ENCODE assay signal across 9 mouse cellular contexts in the genomic region with DNA sequence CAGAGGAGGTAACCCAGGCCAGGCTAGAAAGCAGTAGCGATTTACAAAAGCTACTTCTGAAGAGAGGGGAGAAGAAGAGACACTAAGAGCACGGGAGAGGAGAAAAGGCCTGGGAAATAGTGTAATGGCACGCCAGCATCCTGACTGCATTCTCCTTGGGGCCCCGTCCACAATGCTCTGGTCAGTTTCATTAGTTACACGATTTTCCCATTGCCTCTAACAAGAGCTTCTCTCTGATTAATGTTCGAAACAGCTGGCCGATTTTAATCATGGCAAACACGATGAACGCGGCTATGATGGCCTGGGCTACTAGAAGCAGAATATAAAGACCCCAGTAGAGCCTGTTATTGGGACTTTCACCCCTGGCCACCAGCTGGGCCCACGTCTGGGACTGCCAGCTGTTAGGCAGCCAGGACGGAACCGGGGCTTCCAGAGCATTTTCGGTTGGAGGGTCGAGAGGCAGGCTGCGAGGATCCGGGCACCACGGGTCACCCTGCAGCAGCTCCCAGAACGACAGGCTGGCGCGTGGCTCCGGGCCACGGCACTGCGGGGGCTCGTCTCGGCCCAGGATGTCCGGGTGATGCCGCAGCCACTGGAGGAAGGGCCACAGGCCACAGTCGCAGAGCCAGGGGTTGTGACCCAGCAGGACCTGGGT. TPM values are rescaled to one million over a fixed set of nuclear protein-coding genes. Genes with fewer than 3 reads are reported as not detected.
DNase-seq lines count a peak whose midpoint lies in the region; ATAC-seq lines count a peak whose summit lies in the region.
"Had no signal": no experiment of that assay in that cellular context is flagged by ENCODE, and none has a peak within 500 bp of the region (broad histone marks: within the 10 kb centered on the region; RNA-seq: fewer than 3 reads in every experiment).

No protein-coding gene starts in this region.

- no peak for ATAC-seq in embryonic facial prominence, embryonic 11.5 days (replicated peaks; ENCODE audit: insufficient number of reproducible peaks, low FRiP score, low TSS enrichment, low read depth)
- peak; percentile 36; the same call in 1 of the 2 replicates for ATAC-seq in hindbrain, embryonic 13.5 days (ENCODE audit: low FRiP score)
- peak; percentile 28; the same call in 1 of the 2 replicates for ATAC-seq in lung, embryonic 16.5 days (ENCODE audit: low read depth)
- ATAC-seq in cerebellum, adult (ENCODE audit: insufficient number of reproducible peaks, low FRiP score, low TSS enrichment) = no peak; the same call in 1 of the 2 replicates

- H3K27me3 ChIP-seq in embryonic facial prominence, embryonic 11.5 days (ENCODE audit: control insufficient read depth, insufficient read depth, low read length) = peaks cover 33% of the 10 kb centered on the region
- peaks cover 86% of the 10 kb centered on the region for H3K27me3 ChIP-seq in hindbrain, embryonic 13.5 days
- peaks cover 48% of the 10 kb centered on the region for H3K27me3 ChIP-seq in lung, embryonic 16.5 days (ENCODE audit: control insufficient read depth, insufficient read depth, low read depth, low read length)

- peaks cover 6% of the 10 kb centered on the region for H3K4me1 ChIP-seq in embryonic facial prominence, embryonic 11.5 days (ENCODE audit: control insufficient read depth, insufficient read depth, low read length)
- peaks cover 24% of the 10 kb centered on the region for H3K4me1 ChIP-seq in hindbrain, embryonic 13.5 days (replicated peaks)
- H3K4me1 ChIP-seq in lung, embryonic 16.5 days (replicated peaks; ENCODE audit: control insufficient read depth, insufficient read depth, low read length) = peaks cover 22% of the 10 kb centered on the region

- peak; percentile 24 to 33 for DNase-seq in layer of hippocampus, postnatal 10 days (ENCODE audit: low spot score in 2 of 2)
- no peak for DNase-seq in layer of hippocampus, adult 11-12 months (ENCODE audit: low spot score)
- DNase-seq in embryonic facial prominence, embryonic 11.5 days (ENCODE audit: low spot score) = peak; percentile 19
- DNase-seq in testis, postnatal 10 days (ENCODE audit: low spot score) = peak; percentile 49
- DNase-seq in urinary bladder, postnatal 10 days (ENCODE audit: low spot score) = no peak

- H3K4me3 ChIP-seq in embryonic facial prominence, embryonic 11.5 days (ENCODE audit: low read depth, low read length) = peak overlapping the region; percentile 57
- H3K4me3 ChIP-seq in hindbrain, embryonic 13.5 days = peak overlapping the region; percentile 50
- peak overlapping the region; percentile 59 for H3K4me3 ChIP-seq in lung, embryonic 16.5 days (ENCODE audit: low read length)

- WGBS in embryonic facial prominence, embryonic 11.5 days = 14% methylated on average over 29 of the region's 29 CpGs
- 9% methylated on average over 29 of the region's 29 CpGs for WGBS in hindbrain, embryonic 13.5 days
- 9% methylated on average over 29 of the region's 29 CpGs for WGBS in lung, embryonic 16.5 days

- no peak overlapping the region for H3K27ac ChIP-seq in embryonic facial prominence, embryonic 11.5 days (replicated peaks; ENCODE audit: low read depth, low read length)
- H3K27ac ChIP-seq in hindbrain, embryonic 13.5 days = no peak overlapping the region
- H3K27ac ChIP-seq in lung, embryonic 16.5 days (ENCODE audit: low read length) = no peak overlapping the region
- H3K27ac ChIP-seq: macrophage had no signal

- no peaks in the 10 kb centered on the region for H3K9me3 ChIP-seq in embryonic facial prominence, embryonic 11.5 days (replicated peaks; ENCODE audit: control insufficient read depth, low read length)
- H3K9me3 ChIP-seq in hindbrain, embryonic 13.5 days = no peaks in the 10 kb centered on the region
- no peaks in the 10 kb centered on the region for H3K9me3 ChIP-seq in lung, embryonic 16.5 days (ENCODE audit: control insufficient read depth, low read length)

- H3K4me2 ChIP-seq in embryonic facial prominence, embryonic 11.5 days (ENCODE audit: low read depth, low read length) = peak overlapping the region; percentile 99
- peak overlapping the region; percentile 97 for H3K4me2 ChIP-seq in hindbrain, embryonic 13.5 days
- H3K4me2 ChIP-seq in lung, embryonic 16.5 days (ENCODE audit: low read depth, low read length) = peak overlapping the region; percentile 93

- H3K9ac ChIP-seq in embryonic facial prominence, embryonic 11.5 days (replicated peaks; ENCODE audit: low read length) = peak overlapping the region; percentile 59
- H3K9ac ChIP-seq in hindbrain, embryonic 13.5 days = peak overlapping the region; percentile 77
- peak overlapping the region; percentile 65 for H3K9ac ChIP-seq in lung, embryonic 16.5 days (ENCODE audit: low read length)

- H3K36me3 ChIP-seq in embryonic facial prominence, embryonic 11.5 days (replicated peaks; ENCODE audit: control insufficient read depth, insufficient read depth, low read depth, low read length) = no peaks in the 10 kb centered on the region
- no peaks in the 10 kb centered on the region for H3K36me3 ChIP-seq in hindbrain, embryonic 13.5 days
- no peaks in the 10 kb centered on the region for H3K36me3 ChIP-seq in lung, embryonic 16.5 days (ENCODE audit: control insufficient read depth, insufficient read depth, low read length)

RNA-seq across cellular contexts. Expression of gene Gp5, which starts 2.5 kb away (rescaled TPM):
- total RNA-seq in layer of hippocampus, postnatal 10 days (2021) = 1 to 10 TPM; 1.7 to 2.1 TPM
- 2.0 and 2.5 TPM in 2 replicates for polyA plus RNA-seq in embryonic facial prominence, embryonic 11.5 days (2014; fragmentation: Nextera tagmentation; extraction: Ambion mirVana)
- 0.50 and 0.51 TPM in 2 replicates for polyA plus RNA-seq in hindbrain, embryonic 13.5 days (2015; fragmentation: Nextera tagmentation; extraction: Ambion mirVana)
- 1.8 and 2.0 TPM in 2 replicates for polyA plus RNA-seq in lung, embryonic 16.5 days (2015; fragmentation: Nextera tagmentation; extraction: Ambion mirVana)

RNA-seq across cellular contexts. Expression of gene Lrrc15, which starts 25.0 kb away (rescaled TPM):
- total RNA-seq in layer of hippocampus, postnatal 10 days (2021) = under 1 TPM; 0.13 to 0.16 TPM
- polyA plus RNA-seq in embryonic facial prominence, embryonic 11.5 days (2014; fragmentation: Nextera tagmentation; extraction: Ambion mirVana) = 0.72 and 1.3 TPM in 2 replicates
- polyA plus RNA-seq in hindbrain, embryonic 13.5 days (2015; fragmentation: Nextera tagmentation; extraction: Ambion mirVana) = 0.26 and 0.28 TPM in 2 replicates
- polyA plus RNA-seq in lung, embryonic 16.5 days (2015; fragmentation: Nextera tagmentation; extraction: Ambion mirVana) = 0.13 and 0.20 TPM in 2 replicates
- polyA plus RNA-seq: macrophage had no signal

RNA-seq across cellular contexts. Expression of gene Cpn2, which starts 40.8 kb away (rescaled TPM):
- not detected for total RNA-seq in layer of hippocampus, postnatal 10 days (2021)
- polyA plus RNA-seq in embryonic facial prominence, embryonic 11.5 days (2014; fragmentation: Nextera tagmentation; extraction: Ambion mirVana) = not detected in 2 replicates
- polyA plus RNA-seq in hindbrain, embryonic 13.5 days (2015; fragmentation: Nextera tagmentation; extraction: Ambion mirVana) = not detected in 2 replicates
- polyA plus RNA-seq in lung, embryonic 16.5 days (2015; fragmentation: Nextera tagmentation; extraction: Ambion mirVana) = not detected in 2 replicates
- polyA plus RNA-seq: macrophage had no signal

Comparison
In these comparisons a context has a peak if more than half of its experiments do, and no peak if none do; other contexts are left out.
1. DNase-seq: peak in layer of hippocampus, postnatal 10 days (2 of 2), embryonic facial prominence, embryonic 11.5 days (single experiment) and testis, postnatal 10 days (single experiment); none in layer of hippocampus, adult 11-12 months (single experiment) and urinary bladder, postnatal 10 days (single experiment).
2. ATAC-seq: peak in hindbrain, embryonic 13.5 days (single experiment) and lung, embryonic 16.5 days (single experiment); none in embryonic facial prominence, embryonic 11.5 days (single experiment) and cerebellum, adult (single experiment).
3. Peak in every context shown above with its lines, with median percentiles within 50 percentile points of each other: H3K4me2 ChIP-seq, H3K4me3 ChIP-seq and H3K9ac ChIP-seq.